In genomic region chr13:110397750-110398149, GRCm38 (mm10) we compare ENCODE assay signal across 8 mouse cellular contexts. TPM values are rescaled to one million over a fixed set of nuclear protein-coding genes. Genes with fewer than 3 reads are reported as not detected.
DNase-seq lines count a peak whose midpoint lies in the region; ATAC-seq and TF ChIP-seq lines count a peak whose summit lies in the region.
"Had no signal": no experiment of that assay in that cellular context is flagged by ENCODE, and none has a peak within 500 bp of the region (broad histone marks: within the 10 kb centered on the region; RNA-seq: fewer than 3 reads in every experiment).

No protein-coding gene starts in this region.

- no peaks in the 10 kb centered on the region for H3K9me3 ChIP-seq in lung, embryonic 16.5 days (ENCODE audit: control insufficient read depth, low read length)
- H3K9me3 ChIP-seq in stomach, embryonic 15.5 days = no peaks in the 10 kb centered on the region

- no peak for ATAC-seq in lung, embryonic 16.5 days (ENCODE audit: low read depth)
- no peak for ATAC-seq in stomach, embryonic 15.5 days (ENCODE audit: insufficient read depth, low FRiP score, low read depth)
- no peak for ATAC-seq in CD4-positive, CD25-positive, alpha-beta regulatory T cell, adult 4 months
- ATAC-seq: Patski had no signal

- TF ChIP-seq CTCF in left cerebral cortex, adult 2 months (IDR thresholded peaks at IDR 0.05) = no peak

- peaks cover 18% of the 10 kb centered on the region for H3K4me1 ChIP-seq in lung, embryonic 16.5 days (replicated peaks; ENCODE audit: control insufficient read depth, insufficient read depth, low read length)
- peaks cover 3% of the 10 kb centered on the region; the same call in 1 of the 2 replicates for H3K4me1 ChIP-seq in stomach, embryonic 15.5 days

- peak overlapping the region; percentile 93 for H3K4me3 ChIP-seq in left cerebral cortex, adult 2 months
- H3K4me3 ChIP-seq in lung, embryonic 16.5 days (ENCODE audit: low read length) = peak overlapping the region; percentile 91
- peak overlapping the region; percentile 23 for H3K4me3 ChIP-seq in stomach, embryonic 15.5 days (replicated peaks)

- no peaks in the 10 kb centered on the region for H3K27me3 ChIP-seq in lung, embryonic 16.5 days (ENCODE audit: control insufficient read depth, insufficient read depth, low read depth, low read length)
- H3K27me3 ChIP-seq in stomach, embryonic 15.5 days (replicated peaks) = no peaks in the 10 kb centered on the region
- H3K27me3 ChIP-seq: Patski had no signal

- peak overlapping the region; percentile 51 for H3K9ac ChIP-seq in lung, embryonic 16.5 days (ENCODE audit: low read length)
- no peak overlapping the region for H3K9ac ChIP-seq in stomach, embryonic 15.5 days

- intact Hi-C loops in left cerebral cortex, adult 2 months (cut with DNase I) = loop anchor here (1.0 to 5.0 kb wide), 3 partner anchors 160 to 345 kb away; no protein-coding TSS in a partner anchor

- 51% methylated on average over 8 of the region's 8 CpGs for WGBS in lung, embryonic 16.5 days
- 81% methylated on average over 8 of the region's 8 CpGs for WGBS in stomach, embryonic 15.5 days

- peak in 1 of 2 experiments; percentile 24 for DNase-seq in left cerebral cortex, adult 2 months (ENCODE audit: extremely low spot score in 1 of 2, low spot score in 2 of 2)
- no peak for DNase-seq in left cerebral cortex, adult 18-20 months (ENCODE audit: low spot score in 2 of 2)
- DNase-seq in heart, postnatal 4 days = peak; percentile 20
- no peak for DNase-seq in adrenal gland, postnatal 14 days

- peak overlapping the region; percentile 77 for H3K27ac ChIP-seq in left cerebral cortex, adult 2 months
- H3K27ac ChIP-seq in lung, embryonic 16.5 days (ENCODE audit: low read length) = peak overlapping the region; percentile 78
- H3K27ac ChIP-seq in stomach, embryonic 15.5 days = no peak overlapping the region

- H3K4me2 ChIP-seq in lung, embryonic 16.5 days (ENCODE audit: low read depth, low read length) = peak overlapping the region; percentile 80
- H3K4me2 ChIP-seq in stomach, embryonic 15.5 days = peak overlapping the region; percentile 35

- H3K36me3 ChIP-seq in lung, embryonic 16.5 days (ENCODE audit: control insufficient read depth, insufficient read depth, low read length) = peaks cover 45% of the 10 kb centered on the region
- H3K36me3 ChIP-seq in stomach, embryonic 15.5 days = peaks cover 30% of the 10 kb centered on the region

RNA-seq across cellular contexts. Expression of gene Plk2, which starts 2.9 kb away (rescaled TPM):
- 100 to 1,000 TPM; 279 TPM for total RNA-seq in left cerebral cortex, adult 2 months (2021)
- total RNA-seq in left cerebral cortex, adult 18-20 months (2021) = 100 to 1,000 TPM; 272 to 280 TPM
- 100 to 1,000 TPM; 101 to 112 TPM for total RNA-seq in heart, postnatal 4 days (2021)
- polyA plus RNA-seq in lung, embryonic 16.5 days (2015; fragmentation: Nextera tagmentation; extraction: Ambion mirVana) = 257 and 267 TPM in 2 replicates
- 109 and 134 TPM in 2 replicates for polyA plus RNA-seq in stomach, embryonic 15.5 days (2015; fragmentation: Nextera tagmentation; extraction: Ambion mirVana)
- polyA plus RNA-seq in CD4-positive, CD25-positive, alpha-beta regulatory T cell, adult 4 months (2017; shearing (Covaris generic)) = 1 to 10 TPM; 1.7 to 4.1 TPM
- 30.9 and 37.3 TPM in 2 replicates for total RNA-seq in adrenal gland, postnatal 14 days (2021)

RNA-seq across cellular contexts. Expression of gene Gapt, which starts 40.8 kb away (rescaled TPM):
- not detected for total RNA-seq in left cerebral cortex, adult 2 months (2021)
- total RNA-seq in left cerebral cortex, adult 18-20 months (2021) = not detected
- total RNA-seq in heart, postnatal 4 days (2021) = under 1 TPM in 1 of 2 experiments, not detected in 1; 0.11 TPM
- 0.69 and 0.79 TPM in 2 replicates for polyA plus RNA-seq in lung, embryonic 16.5 days (2015; fragmentation: Nextera tagmentation; extraction: Ambion mirVana)
- polyA plus RNA-seq in stomach, embryonic 15.5 days (2015; fragmentation: Nextera tagmentation; extraction: Ambion mirVana) = 0.89 and 1.0 TPM in 2 replicates
- polyA plus RNA-seq in CD4-positive, CD25-positive, alpha-beta regulatory T cell, adult 4 months (2017; shearing (Covaris generic)) = under 1 TPM in 1 of 2 experiments, not detected in 1; 0.98 TPM
- total RNA-seq in adrenal gland, postnatal 14 days (2021) = 0.23 and 0.26 TPM in 2 replicates
- polyA plus RNA-seq: Patski had no signal

Comparison
In these comparisons a context has a peak if more than half of its experiments do, and no peak if none do; other contexts are left out.
1. H3K4me3 ChIP-seq: peak in every context shown above with its lines; median percentile 93 in left cerebral cortex, adult 2 months; 91 in lung, embryonic 16.5 days; 23 in stomach, embryonic 15.5 days.